Mouse (Mus musculus): Measurements from ENCODE around the gene Nme7.

The Nme7 gene

GRCm38 (mm10) chr1:164457531-164458244, 153.8 kb downstream of the Nme7 start:
- DNase-seq (ENCODE audit: inconsistent age in 2 of 2, low spot score in 1 of 2) = peak; percentile 77 to 90

GRCm38 (mm10) chr1:164458245-164458613, 154.3 kb downstream of the Nme7 start, which contains the start of gene Atp1b1:
Gene Atp1b1, minus strand, starts transcription at chr1:164458355.
- DNase-seq (ENCODE audit: inconsistent age in 2 of 2, low spot score in 1 of 2) = peak; percentile 90 to 94

DNA sequence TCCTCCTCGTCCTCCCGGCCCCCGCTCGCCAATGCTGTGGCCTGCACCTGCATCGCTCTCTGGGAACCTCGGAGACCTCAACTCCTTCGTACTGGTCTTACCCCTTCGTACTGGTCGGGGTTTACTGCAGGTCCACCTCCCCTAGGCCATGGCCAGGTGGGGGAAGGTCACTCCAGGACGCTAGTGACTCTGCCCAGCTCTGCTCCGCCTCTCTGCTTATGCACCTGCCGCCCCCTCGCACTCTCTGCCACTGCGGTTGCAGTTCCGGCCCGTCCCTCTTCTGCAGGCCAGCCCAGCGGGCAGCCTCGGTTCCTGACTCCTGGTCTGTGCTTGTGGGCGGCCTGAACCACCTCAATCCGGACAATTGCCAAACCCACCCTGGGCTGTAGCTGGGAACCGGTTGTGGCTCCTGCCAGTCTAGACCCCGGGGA, 154.7 kb downstream of the Nme7 start:
- peak in 1 of 2 experiments; percentile 69 for DNase-seq (ENCODE audit: inconsistent age in 2 of 2, low spot score in 1 of 2)

- DNase-seq (ENCODE audit: inconsistent age in 2 of 2, low spot score in 1 of 2) = peak; percentile 44 to 68
Measured at GRCm38 (mm10) chr1:164459127-164459905, 155.4 kb downstream of the Nme7 start.

DNA sequence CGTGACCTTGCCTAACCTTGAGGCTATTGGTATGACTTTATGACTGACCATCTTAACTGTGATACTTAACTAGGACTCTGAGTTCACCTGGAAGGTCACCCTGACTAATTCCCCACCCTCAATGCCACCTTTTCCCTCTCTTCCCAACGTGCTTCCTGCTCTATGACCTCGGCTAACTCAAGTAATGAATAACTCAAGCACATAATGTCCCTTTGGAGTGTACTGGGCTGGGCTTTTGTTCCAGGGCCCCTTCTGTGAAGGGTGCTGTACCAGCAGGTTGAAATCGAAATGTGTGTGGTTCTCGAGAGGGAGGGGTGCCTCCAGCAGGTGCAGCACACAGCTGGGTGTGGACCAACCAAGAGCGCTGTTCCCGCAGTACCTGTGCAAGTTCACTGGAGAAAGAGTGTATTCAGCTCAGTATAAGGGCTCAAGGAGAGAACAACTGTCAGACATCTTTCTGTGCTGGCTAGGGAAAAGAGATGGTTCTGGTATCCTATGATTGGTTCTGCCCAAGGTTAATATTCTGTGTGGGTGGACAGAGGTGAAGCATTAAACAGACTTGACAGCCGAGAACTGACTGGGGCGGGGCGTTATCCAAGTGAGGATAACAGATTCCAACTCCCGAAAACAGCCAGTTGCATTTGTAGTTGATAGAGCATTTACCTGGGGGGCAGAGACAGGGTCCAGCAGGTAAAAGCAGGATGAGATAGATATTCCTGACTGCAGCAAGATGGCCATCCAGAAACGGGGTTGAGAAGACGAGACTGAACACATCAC, 157.2 kb downstream of the Nme7 start:
- DNase-seq (ENCODE audit: inconsistent age in 2 of 2, low spot score in 1 of 2) = peak in 1 of 2 experiments; percentile 43

DNA sequence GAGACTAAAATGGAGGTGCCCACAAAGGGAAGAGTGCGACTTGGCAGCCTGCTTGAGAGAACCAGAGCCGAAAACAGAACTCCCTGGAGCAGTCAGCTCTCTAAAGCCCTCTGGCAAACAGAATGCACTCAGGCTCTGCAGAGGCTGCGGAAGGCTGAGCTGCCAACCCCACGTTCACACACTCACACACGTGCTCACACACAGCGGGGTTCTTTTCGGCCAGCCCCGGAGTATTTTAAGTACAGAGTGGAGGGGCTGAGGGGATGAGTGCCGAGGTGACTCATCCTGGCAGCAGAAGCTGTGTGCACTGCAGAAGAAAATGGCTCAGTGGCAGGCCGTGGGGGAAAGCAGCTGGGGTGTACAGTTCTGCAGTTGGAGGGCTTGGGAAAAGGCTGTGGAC, 157.8 kb downstream of the Nme7 start:
- DNase-seq (ENCODE audit: inconsistent age in 2 of 2, low spot score in 1 of 2) = peak; percentile 74 to 87

DNA sequence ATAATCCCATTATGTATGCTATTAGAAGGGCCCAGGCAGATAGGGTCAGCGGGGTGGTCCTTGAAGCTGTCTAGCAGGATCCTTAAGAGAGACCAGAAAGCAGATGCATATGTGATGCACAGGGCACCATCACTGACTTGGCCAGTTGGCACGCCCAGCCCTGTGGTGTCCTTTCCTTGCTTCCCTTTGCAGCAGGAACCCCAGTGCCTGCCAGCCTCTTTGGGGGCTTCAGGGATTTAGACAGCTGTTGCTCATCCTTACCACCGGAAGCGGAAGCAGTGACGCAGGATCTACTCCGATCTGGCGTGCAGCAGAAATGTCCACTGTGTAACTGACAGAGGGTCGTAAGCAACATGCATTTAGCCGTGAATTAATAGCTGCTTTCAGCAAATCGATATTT, 163.5 kb downstream of the Nme7 start:
- no peak for DNase-seq (ENCODE audit: inconsistent age in 2 of 2, low spot score in 1 of 2)

- DNase-seq (ENCODE audit: inconsistent age in 2 of 2, low spot score in 1 of 2) = no peak
Measured at GRCm38 (mm10) chr1:164468329-164468728, 164.4 kb downstream of the Nme7 start.

DNA sequence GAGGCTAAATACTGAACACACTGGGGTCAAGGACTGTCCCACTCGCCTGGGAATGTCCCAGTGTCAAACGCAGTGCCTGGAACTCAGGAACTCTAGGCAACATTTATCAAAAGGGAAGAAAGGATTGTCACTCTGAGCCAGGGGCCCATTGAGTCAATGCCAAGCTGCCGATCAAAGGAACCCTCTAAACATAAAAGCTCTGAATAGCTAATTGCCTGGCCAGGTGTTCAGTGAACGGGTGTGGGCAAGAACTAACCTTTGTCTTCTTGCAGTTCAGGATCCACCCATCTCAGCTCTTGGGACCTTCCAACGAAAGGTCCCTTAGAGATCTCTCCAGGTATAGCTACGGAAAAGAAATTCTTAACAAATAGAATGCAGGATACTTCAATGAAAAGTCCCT, 167.1 kb downstream of the Nme7 start:
- no peak for DNase-seq (ENCODE audit: inconsistent age in 2 of 2, low spot score in 1 of 2)

DNA sequence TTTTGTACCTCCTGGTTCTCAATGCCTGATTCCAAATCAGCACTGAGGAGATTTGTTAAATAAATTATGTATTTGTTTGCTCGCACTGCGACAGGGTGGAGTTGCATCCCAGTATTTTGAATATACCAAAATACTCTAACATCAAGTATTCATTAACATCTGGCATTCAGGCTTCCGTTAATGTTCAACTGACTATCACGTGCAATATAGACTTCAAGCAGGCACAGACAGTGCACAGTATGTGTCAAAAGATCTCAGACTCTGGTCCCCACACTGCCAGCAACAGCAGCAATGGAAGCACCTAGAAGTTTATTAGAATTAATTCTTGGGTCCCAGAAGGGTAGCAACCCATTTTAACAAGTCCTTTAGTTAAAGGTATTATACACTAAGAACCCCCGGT, 167.7 kb downstream of the Nme7 start:
- no peak for DNase-seq (ENCODE audit: inconsistent age in 2 of 2, low spot score in 1 of 2)

DNA sequence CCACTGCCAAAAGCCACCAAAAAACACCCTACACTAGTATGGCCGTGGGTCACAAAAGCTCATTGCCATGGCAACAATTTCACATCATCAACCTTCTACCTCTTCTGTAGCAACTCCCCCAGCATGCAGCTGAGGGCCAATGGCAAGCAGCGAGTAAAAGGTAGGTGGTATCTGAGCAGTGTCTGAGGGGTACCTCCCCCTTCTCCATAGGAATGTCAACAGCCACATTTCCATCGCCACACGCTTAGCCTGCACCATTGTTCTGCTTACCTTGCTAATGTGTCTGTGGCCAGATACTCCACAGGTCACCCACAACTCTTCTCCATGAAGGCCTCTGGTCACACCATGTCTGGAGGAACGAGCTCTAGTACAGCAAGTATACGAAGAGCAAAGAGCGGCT, 169.5 kb downstream of the Nme7 start:
- DNase-seq (ENCODE audit: inconsistent age in 2 of 2, low spot score in 1 of 2) = no peak

DNA sequence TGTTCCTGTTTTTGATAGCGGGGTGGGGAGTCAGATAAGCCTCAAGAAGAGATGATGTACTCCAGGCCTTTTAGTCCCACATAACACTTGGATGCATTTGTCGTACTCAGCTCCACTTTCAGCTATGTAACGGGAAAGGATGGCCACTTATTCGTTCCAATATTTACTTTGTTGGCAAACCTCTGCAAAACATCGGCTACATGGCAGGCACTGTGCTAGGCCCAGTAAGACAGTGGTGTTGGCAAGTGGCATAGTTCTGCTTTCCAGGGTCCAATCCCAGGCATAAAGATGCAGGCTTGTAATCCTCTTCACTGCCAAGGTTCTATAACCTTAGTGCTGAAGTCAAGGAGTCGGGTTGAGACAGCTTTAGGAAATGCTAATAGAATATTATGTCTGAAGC, 170.4 kb downstream of the Nme7 start:
- no peak for DNase-seq (ENCODE audit: inconsistent age in 2 of 2, low spot score in 1 of 2)

- no peak for DNase-seq (ENCODE audit: inconsistent age in 2 of 2, low spot score in 1 of 2)
Measured at GRCm38 (mm10) chr1:164474778-164475511, 171.0 kb downstream of the Nme7 start.

GRCm38 (mm10) chr1:164475895-164476294, 172.0 kb downstream of the Nme7 start:
- no peak for DNase-seq (ENCODE audit: inconsistent age in 2 of 2, low spot score in 1 of 2)

DNA sequence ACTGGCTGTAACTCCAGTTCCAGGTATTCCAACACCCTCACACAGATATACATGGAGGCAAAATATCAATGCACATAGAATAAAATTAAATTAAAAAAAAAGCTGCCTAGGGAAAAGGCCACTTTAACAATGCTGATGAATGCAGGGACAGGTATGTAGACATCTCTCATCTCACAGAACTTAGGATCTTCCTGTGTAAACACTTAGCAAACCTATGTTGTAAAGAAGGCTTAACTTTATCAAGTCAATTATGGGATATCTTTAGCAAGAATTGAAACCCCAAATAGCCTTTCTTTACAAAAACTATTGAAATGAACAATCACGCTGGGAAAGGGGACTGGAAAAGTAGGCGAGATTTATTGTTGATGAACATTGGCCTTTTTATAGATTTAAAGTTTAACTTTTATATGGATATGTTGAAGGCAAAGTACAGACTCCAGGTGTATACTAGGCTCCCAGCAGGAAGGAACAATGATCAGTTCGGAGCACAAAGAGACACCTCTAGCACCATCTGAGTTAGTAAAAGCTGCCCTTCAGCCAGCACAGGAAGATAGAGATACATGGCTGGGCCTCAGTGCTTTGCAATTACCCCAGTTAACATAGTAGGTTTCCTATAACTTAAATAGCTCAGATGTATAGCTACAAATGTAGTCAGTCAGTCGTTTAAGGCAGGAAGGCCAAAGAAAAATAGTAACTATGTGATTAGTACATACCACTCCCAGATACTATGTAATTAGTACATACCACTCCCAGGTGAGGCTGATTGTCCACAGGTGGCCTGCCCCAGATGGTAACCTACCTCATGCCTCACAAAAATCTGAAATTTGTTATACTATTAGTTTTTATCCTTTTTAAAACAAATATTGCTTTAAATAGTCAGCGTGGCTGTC, 177.1 kb downstream of the Nme7 start:
- DNase-seq (ENCODE audit: inconsistent age in 2 of 2, low spot score in 1 of 2) = no peak

- peak; percentile 40 to 77 for DNase-seq (ENCODE audit: inconsistent age in 2 of 2, low spot score in 1 of 2)
Measured at GRCm38 (mm10) chr1:164481645-164482354, 177.9 kb downstream of the Nme7 start.

DNA sequence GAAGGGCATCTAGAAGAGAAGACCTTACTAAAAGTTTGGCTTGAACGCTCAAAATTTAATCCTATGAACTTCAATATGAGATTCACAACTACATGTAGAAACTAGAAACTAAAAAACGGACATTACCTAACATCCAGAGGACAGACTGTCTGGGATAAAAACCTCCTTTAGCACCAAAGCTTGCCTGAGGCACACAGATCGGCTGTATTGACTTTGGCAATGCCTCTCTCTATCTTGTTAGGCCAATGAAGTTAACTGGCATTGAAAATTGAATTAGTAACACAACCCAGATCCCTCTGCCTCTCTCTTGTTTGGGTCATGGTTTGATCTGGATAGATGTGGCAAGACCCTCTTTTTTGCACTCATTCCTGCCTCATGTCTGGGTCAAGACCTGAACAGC, 178.9 kb downstream of the Nme7 start:
- no peak for DNase-seq (ENCODE audit: inconsistent age in 2 of 2, low spot score in 1 of 2)

DNA sequence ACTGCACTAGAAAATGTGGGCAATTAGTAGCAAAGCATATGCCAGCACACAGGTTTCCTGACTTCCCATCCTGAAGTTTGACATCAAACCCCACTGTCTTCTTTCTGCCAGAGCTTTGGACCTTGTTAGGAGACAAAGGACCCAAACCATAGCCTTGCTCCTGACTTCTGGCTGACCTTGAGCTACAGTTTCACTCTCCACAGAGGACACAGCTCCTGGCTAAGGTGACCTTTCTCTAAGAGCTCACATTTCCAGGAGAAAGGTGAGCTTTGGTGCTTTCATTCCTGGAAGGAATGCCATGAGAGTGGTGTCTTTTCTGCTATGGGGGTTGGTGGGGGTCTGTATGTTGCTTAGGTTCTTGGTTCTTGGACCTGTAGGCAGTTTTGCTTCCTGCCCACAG, 179.8 kb downstream of the Nme7 start:
- DNase-seq (ENCODE audit: inconsistent age in 2 of 2, low spot score in 1 of 2) = no peak
